Mouse (Mus musculus): Measurements from ENCODE around the gene Wtap.
A peak's percentile ranks its signal among the peaks of the same experiment; 100 is the strongest.
"Not testable (repeated sequence)": the region's sequence is repeated elsewhere in the genome, so short reads cannot be mapped to it uniquely, and the experiment has no call there.

The Wtap gene

GRCm38 (mm10) chr17:12960331-12960873 lies 33.6 kb downstream of the Wtap start, which contains the start of gene Acat2:
TSS of gene Acat2 (minus strand) at chr17:12960747.
- DNase-seq (ENCODE audit: low read depth), result peak; percentile 91

DNA sequence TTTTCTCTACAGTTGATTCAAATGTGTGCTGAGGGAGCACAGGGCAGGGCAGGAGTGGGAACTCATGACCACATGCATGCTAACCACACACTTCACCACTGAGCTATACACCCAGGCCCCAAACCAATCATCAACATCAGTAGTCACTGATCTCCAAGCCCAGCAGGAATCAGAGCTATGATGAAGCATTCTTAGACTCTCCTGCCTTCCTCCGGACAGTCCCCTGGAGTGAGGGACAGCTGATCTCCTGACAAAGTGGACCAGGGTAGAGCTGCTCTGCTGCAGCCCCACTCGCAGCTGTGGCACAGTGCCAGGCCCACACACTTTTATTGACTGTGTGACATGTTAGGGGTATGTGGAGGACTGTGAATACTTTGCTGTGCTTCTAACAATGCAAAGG lies 34.6 kb downstream of the Wtap start:
- not testable (repeated sequence) for DNase-seq (ENCODE audit: low read depth)

DNA sequence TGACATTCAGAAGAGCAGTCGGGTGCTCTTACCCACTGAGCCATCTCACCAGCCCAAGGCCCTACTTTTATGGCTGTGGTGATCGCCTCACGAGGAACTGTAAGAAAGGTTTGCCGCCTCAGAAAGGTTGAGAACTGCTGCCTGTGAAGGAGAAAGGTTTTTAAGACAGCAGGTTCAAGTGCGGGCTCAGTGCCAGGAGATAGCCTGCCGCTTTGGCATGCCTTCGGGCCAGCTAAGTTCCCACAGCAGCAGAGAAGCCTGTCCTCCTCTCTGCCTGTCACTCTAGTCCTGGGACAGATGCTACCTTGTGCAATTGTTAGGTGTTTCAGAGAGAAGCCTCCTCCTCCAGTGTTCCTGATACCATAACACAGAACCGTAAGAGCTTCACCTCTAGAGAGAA lies 37.3 kb downstream of the Wtap start:
- no peak for DNase-seq (ENCODE audit: low read depth)

GRCm38 (mm10) chr17:12949669-12950068 lies 44.3 kb downstream of the Wtap start:
- DNase-seq (ENCODE audit: low read depth), result no peak

DNA sequence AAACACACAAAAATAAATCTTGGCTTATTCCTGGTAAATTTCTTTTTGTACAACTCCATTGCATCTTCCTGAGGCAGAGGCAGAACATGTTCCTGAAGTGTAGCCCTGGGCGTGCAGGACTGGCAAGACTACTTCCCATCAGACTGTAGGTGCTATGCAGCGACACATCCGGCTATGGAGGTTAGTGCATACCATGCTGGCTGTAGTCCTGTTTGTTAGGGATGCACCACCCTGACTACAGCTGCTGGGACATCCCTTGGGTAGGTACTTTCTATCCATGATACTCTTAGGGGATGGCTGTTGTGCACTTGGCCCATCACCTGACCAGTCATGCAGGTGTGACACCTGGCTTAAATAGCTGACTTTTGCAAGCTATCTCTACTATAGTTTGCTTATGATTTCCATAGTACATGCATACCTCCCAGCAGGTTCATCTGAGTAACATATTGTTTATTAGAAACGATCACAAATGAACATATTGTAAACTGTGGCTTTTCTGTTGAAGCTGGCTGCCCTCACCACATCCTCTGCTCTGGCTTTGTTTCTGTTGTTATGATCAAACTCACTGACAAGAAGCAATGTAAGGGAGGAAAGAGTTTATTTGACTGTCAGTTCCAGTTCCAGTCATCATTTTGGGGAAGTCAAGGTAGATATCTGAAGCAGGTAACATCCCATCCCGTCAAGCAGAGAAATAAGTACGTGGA lies 51.4 kb downstream of the Wtap start:
- DNase-seq (ENCODE audit: low read depth), result no peak

DNA sequence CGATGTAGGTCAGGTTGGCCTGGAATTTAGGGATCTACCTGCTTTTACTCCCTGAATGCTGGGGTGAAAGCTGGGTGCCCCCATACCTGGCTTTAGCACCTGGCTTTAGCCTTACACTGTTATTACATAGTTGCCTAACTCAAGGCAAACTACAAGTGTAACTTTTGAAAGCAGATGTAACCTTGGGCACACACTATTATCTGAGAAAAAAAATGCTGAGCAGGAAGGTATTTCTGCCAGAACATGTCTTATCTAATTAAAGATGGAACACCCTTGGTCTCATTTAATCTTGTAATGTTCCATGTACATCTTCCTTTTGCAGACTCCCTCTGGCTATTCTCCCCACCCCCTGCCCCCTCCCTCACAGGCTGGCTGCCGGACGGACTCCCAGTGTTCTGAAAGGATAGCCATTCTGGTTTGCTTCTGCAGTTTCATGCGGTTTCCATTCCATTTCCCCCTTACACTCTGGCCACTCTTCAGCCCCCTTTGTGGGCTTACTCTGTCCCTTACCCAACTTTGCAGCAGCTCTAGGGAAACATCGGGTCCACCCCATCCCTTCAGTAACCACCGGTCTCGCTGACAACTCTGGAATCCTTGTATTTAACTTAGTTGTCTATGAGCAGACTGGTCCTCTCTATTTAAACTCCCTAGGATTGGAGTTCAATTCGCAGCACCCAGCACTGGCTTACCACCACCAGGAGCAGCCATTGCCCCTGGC lies 52.3 kb downstream of the Wtap start:
- no peak for DNase-seq (ENCODE audit: low read depth)

- no peak for DNase-seq (ENCODE audit: low read depth)
These were observed 53.7 kb downstream of the Wtap start, which contains the start of gene Acat3 for GRCm38 (mm10) chr17:12940151-12940805. TSS of gene Acat3 (minus strand) at chr17:12940600.

- not testable (repeated sequence) for DNase-seq (ENCODE audit: low read depth)
These were observed 54.4 kb downstream of the Wtap start for GRCm38 (mm10) chr17:12939377-12940148.

DNA sequence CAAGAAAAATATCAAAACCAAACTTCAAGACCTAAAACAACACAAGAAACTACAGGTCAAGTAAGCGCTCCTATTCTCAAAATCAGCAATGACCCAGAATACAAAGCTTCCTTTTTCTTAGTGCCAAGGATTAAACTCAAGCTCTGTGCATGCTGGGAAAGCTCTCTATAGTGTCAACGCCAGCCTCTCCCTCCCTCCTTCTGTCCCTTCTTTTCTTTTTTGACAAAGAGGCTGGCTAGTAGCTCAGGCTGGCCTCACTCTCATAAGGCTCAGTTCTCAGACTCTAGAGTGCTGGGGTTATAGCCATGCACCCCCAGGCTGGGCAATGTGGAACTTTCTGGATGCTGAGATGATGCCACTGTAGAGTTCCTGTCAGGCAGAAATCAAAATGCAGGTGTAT lies 55.9 kb downstream of the Wtap start:
- no peak for DNase-seq (ENCODE audit: low read depth)

DNA sequence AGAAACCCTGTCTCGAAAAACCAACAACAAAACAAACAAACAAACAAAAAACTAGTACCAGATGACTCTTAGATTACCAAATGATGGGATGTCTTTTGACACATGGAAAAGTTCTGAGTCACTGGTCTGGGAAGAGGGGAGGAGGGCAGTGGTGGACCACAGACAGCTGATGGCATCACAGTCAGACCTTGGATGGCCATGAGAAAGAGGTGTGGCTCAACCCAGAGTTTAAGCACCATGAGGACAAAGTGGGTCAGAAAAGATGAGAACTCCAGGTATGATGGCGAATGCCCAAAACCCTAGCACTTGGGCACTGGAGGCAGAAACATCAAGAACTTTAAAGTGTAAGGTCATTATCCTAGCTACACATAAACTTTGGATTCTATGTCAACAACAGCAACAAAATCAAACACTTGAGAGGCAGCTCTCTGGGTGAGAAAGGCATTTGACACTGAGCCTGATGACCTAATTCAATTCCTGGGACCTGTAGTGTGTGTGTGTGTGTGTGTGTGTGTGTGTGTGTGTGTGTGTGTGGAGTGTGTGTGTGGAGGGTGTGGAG lies 56.5 kb downstream of the Wtap start:
- no peak for DNase-seq (ENCODE audit: low read depth)

- no peak for DNase-seq (ENCODE audit: low read depth)
These were observed 58.2 kb downstream of the Wtap start for GRCm38 (mm10) chr17:12935719-12936118.

- not testable (repeated sequence) for DNase-seq (ENCODE audit: low read depth)
These were observed 62.4 kb downstream of the Wtap start for GRCm38 (mm10) chr17:12931576-12931975.

DNA sequence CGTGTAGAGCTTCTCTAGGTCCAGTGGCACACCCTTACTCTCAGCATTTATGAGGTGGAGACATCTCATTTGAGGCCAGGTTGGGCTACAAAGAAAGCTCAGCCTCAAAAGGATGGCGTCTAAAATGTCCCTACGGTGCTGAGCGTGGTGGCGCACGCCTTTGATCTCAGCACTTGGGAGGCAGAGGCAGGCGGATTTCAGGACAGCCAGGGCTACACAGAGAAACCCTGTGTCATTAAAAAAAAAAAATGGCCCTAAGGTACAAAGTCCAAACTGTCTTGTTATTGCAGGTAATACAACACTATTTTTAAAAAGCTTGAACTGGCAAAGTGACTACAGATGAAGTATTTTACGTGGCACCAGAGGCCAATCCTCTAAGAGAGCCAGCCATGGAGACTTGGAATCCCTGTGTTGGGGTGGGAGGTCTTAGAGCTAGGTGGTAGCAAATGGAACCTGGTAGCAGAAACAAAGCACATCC lies 68.2 kb downstream of the Wtap start:
- DNase-seq (ENCODE audit: low read depth), result no peak

DNA sequence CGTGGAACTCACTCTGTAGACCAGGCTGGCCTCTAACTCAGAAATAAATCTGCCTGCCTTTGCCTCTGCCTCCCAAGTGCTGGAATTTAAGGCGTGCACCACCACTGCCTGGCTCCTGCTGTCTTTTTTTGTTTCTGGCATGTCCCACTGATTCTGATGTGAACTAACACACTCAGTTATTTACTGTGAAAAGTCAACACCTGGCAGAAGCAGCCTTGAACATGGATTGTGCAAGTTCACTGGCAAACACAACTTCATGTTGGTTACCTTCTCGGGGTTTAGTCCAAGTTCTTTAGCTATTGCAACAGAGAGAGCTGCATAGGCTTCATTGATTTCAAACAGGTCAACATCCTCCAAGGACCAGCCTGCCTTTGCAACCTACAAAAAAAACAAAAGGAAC lies 69.0 kb downstream of the Wtap start:
- DNase-seq (ENCODE audit: low read depth), result no peak

DNA sequence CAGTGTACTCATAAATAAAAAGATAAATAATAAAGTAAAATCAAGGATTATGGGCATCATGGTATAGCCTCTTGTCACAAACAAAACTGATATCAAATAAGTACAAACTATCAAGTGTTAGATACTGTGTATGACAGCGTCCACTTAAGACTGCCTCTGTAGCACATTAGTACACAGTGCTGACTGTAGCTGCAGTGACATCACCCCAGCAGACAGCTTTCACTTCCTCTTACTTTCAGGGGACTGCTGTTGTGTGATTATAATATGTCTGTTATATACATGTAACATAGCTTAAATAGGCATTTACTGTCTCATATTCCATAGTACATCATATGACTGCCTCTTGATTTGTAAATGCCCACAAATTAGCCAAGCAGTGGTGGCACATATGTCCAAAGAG lies 72.9 kb downstream of the Wtap start:
- no peak for DNase-seq (ENCODE audit: low read depth)

Measured in c-Kit-positive CD71-positive TER-119-negative erythroid progenitor cells, embryonic 14.5 days (primary cell).